Comparison of ENCODE assay signal across 25 mouse cellular contexts in genomic region chr14:77518941-77519695, GRCm38 (mm10).
DNase-seq lines count a peak whose midpoint lies in the region; ATAC-seq and TF ChIP-seq lines count a peak whose summit lies in the region.
"Had no signal": no experiment of that assay in that cellular context is flagged by ENCODE, and none has a peak within 500 bp of the region (broad histone marks: within the 10 kb centered on the region; RNA-seq: fewer than 3 reads in every experiment).

No protein-coding gene starts in this region.

- H3K4me3 ChIP-seq in E14TG2a.4 (replicated peaks; ENCODE audit: low read length) (peak overlapping the region; percentile 86), macrophage (ENCODE audit: inconsistent target) (no peak overlapping the region)
- no peak overlapping the region for H3K4me3 ChIP-seq in hindbrain, embryonic 14.5 days (replicated peaks; ENCODE audit: low read length)
- H3K4me3 ChIP-seq: forebrain, embryonic 10.5 days; heart, embryonic 13.5 days; limb, embryonic 12.5 days; liver, embryonic 12.5 days; myocyte; neural tube, embryonic 15.5 days had no signal

- H3K4me2 ChIP-seq in hindbrain, embryonic 14.5 days (replicated peaks): no peak overlapping the region
- H3K4me2 ChIP-seq: heart, embryonic 13.5 days; limb, embryonic 12.5 days; liver, embryonic 12.5 days; neural tube, embryonic 15.5 days had no signal

- peaks cover 71% of the 10 kb centered on the region for H3K4me1 ChIP-seq in E14TG2a.4 (replicated peaks; ENCODE audit: low read depth, low read length)
- H3K4me1 ChIP-seq in hindbrain, embryonic 14.5 days (replicated peaks; ENCODE audit: control insufficient read depth, insufficient read depth, low read length): no peaks in the 10 kb centered on the region
- H3K4me1 ChIP-seq: heart, embryonic 13.5 days; limb, embryonic 12.5 days; liver, embryonic 12.5 days; neural tube, embryonic 15.5 days had no signal

- H3K9me3 ChIP-seq in E14TG2a.4 (ENCODE audit: low read length): no peaks in the 10 kb centered on the region
- no peaks in the 10 kb centered on the region for H3K9me3 ChIP-seq in hindbrain, embryonic 14.5 days (ENCODE audit: control insufficient read depth, low read length)
- H3K9me3 ChIP-seq: forebrain, embryonic 10.5 days; heart, embryonic 13.5 days; limb, embryonic 12.5 days; liver, embryonic 12.5 days; neural tube, embryonic 15.5 days had no signal

- no peak overlapping the region for H3K9ac ChIP-seq in hindbrain, embryonic 14.5 days
- H3K9ac ChIP-seq: forebrain, postnatal 0 days; heart, embryonic 13.5 days; limb, embryonic 12.5 days; liver, embryonic 12.5 days; neural tube, embryonic 15.5 days had no signal

- H3K36me3 ChIP-seq in E14TG2a.4 (ENCODE audit: insufficient read depth, low read length) (peaks cover 23% of the 10 kb centered on the region), macrophage (ENCODE audit: inconsistent target) (no peaks in the 10 kb centered on the region)
- no peaks in the 10 kb centered on the region for H3K36me3 ChIP-seq in hindbrain, embryonic 14.5 days (replicated peaks; ENCODE audit: control insufficient read depth, insufficient read depth)
- H3K36me3 ChIP-seq: forebrain, embryonic 10.5 days; heart, embryonic 13.5 days; limb, embryonic 12.5 days; liver, embryonic 12.5 days; neural tube, embryonic 15.5 days had no signal

- no peaks in the 10 kb centered on the region for H3K27me3 ChIP-seq in E14TG2a.4 (ENCODE audit: insufficient read depth, low read length)
- H3K27me3 ChIP-seq in hindbrain, embryonic 14.5 days (ENCODE audit: control insufficient read depth, insufficient read depth, low read length): no peaks in the 10 kb centered on the region
- H3K27me3 ChIP-seq: heart, embryonic 13.5 days; limb, embryonic 12.5 days; liver, embryonic 12.5 days; neural tube, embryonic 15.5 days; Patski had no signal

- no peak for ATAC-seq in CD4-positive, CD25-positive, alpha-beta regulatory T cell, adult 4 months
- no peak for ATAC-seq in hindbrain, embryonic 14.5 days (ENCODE audit: low FRiP score)
- ATAC-seq: forebrain, postnatal 0 days; hindbrain, postnatal 0 days; liver, embryonic 12.5 days; Patski had no signal

- H3K27ac ChIP-seq in macrophage: peak overlapping the region; percentile 32
- no peak overlapping the region for H3K27ac ChIP-seq in hindbrain, embryonic 14.5 days
- H3K27ac ChIP-seq: forebrain, embryonic 10.5 days; heart, embryonic 13.5 days; hindbrain, postnatal 0 days; limb, embryonic 12.5 days; liver, embryonic 12.5 days; neural tube, embryonic 15.5 days had no signal

- no peak for TF ChIP-seq CTCF in E14TG2a.4 (conservative IDR thresholded peaks at IDR 0.05; ENCODE audit: low read length)

- H3K79me2 ChIP-seq in macrophage (ENCODE audit: inconsistent target): no peaks in the 10 kb centered on the region

- 25% methylated on average over 7 of the region's 7 CpGs for WGBS in macrophage (ENCODE audit: missing documents)
- WGBS in hindbrain, embryonic 14.5 days: 75% methylated on average over 7 of the region's 7 CpGs

- DNase-seq in CD4-positive, CD25-positive, alpha-beta regulatory T cell, adult 2 months (ENCODE audit: low read depth, low spot score): peak; percentile 4
- peak; percentile 84 for DNase-seq in ZHBTc4 (ENCODE audit: low read depth, low spot score)
- DNase-seq in hindbrain, embryonic 14.5 days (ENCODE audit: low spot score): no peak
- DNase-seq in urinary bladder, postnatal 36 days (ENCODE audit: low spot score in 2 of 2): no peak
- DNase-seq in gastrocnemius, adult 18-20 months (ENCODE audit: low spot score): no peak
- DNase-seq: cerebellum, adult 2 months; cerebellum, postnatal 36 days; forebrain, postnatal 0 days; kidney, adult 8-10 months; lung, adult 2 months; lung, postnatal 4 days; midbrain, embryonic 14.5 days; right cerebral cortex, postnatal 14 days; thymus, postnatal 25 days had no signal

Comparison
In these comparisons a context has a peak if more than half of its experiments do, and no peak if none do; other contexts are left out.
1. DNase-seq: peak in CD4-positive, CD25-positive, alpha-beta regulatory T cell, adult 2 months (single experiment) and ZHBTc4 (single experiment); none in hindbrain, embryonic 14.5 days (single experiment), urinary bladder, postnatal 36 days (0 of 2) and gastrocnemius, adult 18-20 months (single experiment).